Mouse (Mus musculus): Measurements from ENCODE around the gene Rpl37a. TPM values are rescaled to one million over a fixed set of nuclear protein-coding genes. Genes with fewer than 3 reads are reported as not detected.

Gene Rpl37a
- polyA plus RNA-seq, 1 experiment = not detected

GRCm38 (mm10) chr1:72728781-72729180 is 17.7 kb downstream of the Rpl37a start:
- Histone ChIP-seq H3K4me1 (ENCODE audit: control insufficient read depth, insufficient read depth, low read length) (no peaks in the 10 kb centered on the region), H3K27ac (ENCODE audit: insufficient read depth, low read depth, low read length) (no peak overlapping the region), H3K4me3 (ENCODE audit: insufficient read depth, low read depth, low read length) (no peak overlapping the region)
- 89% methylated on average over 4 of the region's 4 CpGs for WGBS
- TF ChIP-seq POLR2A (IDR thresholded peaks at IDR 0.05; ENCODE audit: insufficient read depth, low read depth, low read length) = no peak
- no peak for TF ChIP-seq CTCF (IDR thresholded peaks at IDR 0.05; ENCODE audit: insufficient read depth, low read depth, low read length)

DNA sequence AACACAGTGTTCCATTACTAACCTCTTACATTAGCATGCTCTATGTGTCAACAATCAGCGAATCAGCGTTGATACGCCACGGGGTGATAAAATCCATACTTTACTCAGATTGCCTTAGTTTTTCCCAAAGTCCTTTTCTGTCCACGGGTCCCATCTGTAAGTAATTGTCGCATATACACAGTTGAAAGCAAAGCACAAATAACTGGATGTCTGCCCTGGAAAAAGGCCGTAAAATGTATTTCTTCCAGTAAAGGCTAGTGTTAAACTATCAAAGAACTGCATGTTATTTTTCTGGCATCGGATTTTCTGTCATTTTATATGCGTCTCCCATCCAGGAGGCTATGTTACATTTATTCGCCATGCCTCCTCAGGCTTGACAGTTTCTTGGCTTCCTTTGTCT is 19.0 kb downstream of the Rpl37a start:
- WGBS = 86% methylated on average over 10 of the region's 10 CpGs
- Histone ChIP-seq H3K4me1 (ENCODE audit: control insufficient read depth, insufficient read depth, low read length) (no peaks in the 10 kb centered on the region), H3K4me3 (ENCODE audit: insufficient read depth, low read depth, low read length) (no peak overlapping the region), H3K27ac (ENCODE audit: insufficient read depth, low read depth, low read length) (no peak overlapping the region)
- no peak for TF ChIP-seq CTCF (IDR thresholded peaks at IDR 0.05; ENCODE audit: insufficient read depth, low read depth, low read length)
- TF ChIP-seq POLR2A (IDR thresholded peaks at IDR 0.05; ENCODE audit: insufficient read depth, low read depth, low read length) = no peak

DNA sequence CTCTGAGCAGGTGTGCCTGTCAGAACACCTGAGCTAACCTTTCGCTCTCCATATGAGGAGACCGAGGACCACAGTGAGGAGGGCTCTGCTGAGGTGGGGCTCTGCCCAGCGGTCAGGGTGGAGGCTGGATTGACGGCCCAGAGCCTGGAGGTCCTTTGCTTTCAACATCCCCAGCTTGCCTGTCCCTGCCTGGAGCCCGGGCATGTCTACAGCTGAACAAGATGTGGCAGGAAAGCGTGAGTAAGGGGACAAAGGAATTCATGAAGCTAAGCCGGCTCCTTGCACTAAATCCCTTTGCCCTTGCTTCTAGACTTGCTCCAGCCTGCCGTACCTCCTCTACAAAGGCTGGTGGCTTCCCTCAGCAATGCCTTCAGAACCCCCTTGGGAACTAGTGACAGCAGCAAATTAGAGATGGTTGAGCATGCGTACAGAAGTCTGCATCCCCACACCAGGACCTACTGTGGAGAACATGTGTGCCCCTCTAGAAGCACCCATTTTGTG is 22.2 kb downstream of the Rpl37a start:
- 92% methylated on average over 9 of the region's 9 CpGs for WGBS
- TF ChIP-seq POLR2A (IDR thresholded peaks at IDR 0.05; ENCODE audit: insufficient read depth, low read depth, low read length) = no peak
- TF ChIP-seq CTCF (IDR thresholded peaks at IDR 0.05; ENCODE audit: insufficient read depth, low read depth, low read length) = no peak

GRCm38 (mm10) chr1:72736397-72737125 is 25.5 kb downstream of the Rpl37a start:
- no peak overlapping the region for H3K4me3 ChIP-seq (ENCODE audit: insufficient read depth, low read depth, low read length)
- WGBS = 77% methylated on average over 13 of the region's 13 CpGs
- no peak overlapping the region for H3K27ac ChIP-seq (ENCODE audit: insufficient read depth, low read depth, low read length)
- TF ChIP-seq POLR2A (IDR thresholded peaks at IDR 0.05; ENCODE audit: insufficient read depth, low read depth, low read length) (no peak), CTCF (IDR thresholded peaks at IDR 0.05; ENCODE audit: insufficient read depth, low read depth, low read length) (no peak)
- peaks cover 14% of the 10 kb centered on the region; the same call in 1 of the 2 replicates for H3K4me1 ChIP-seq (ENCODE audit: control insufficient read depth, insufficient read depth, low read length)

More for the DNA sequence above, 22.2 kb downstream of the Rpl37a start:
- no peak overlapping the region for H3K27ac ChIP-seq (ENCODE audit: insufficient read depth, low read depth, low read length)
- no peak overlapping the region for H3K4me3 ChIP-seq (ENCODE audit: insufficient read depth, low read depth, low read length)
- no peaks in the 10 kb centered on the region for H3K4me1 ChIP-seq (ENCODE audit: control insufficient read depth, insufficient read depth, low read length)

DNA sequence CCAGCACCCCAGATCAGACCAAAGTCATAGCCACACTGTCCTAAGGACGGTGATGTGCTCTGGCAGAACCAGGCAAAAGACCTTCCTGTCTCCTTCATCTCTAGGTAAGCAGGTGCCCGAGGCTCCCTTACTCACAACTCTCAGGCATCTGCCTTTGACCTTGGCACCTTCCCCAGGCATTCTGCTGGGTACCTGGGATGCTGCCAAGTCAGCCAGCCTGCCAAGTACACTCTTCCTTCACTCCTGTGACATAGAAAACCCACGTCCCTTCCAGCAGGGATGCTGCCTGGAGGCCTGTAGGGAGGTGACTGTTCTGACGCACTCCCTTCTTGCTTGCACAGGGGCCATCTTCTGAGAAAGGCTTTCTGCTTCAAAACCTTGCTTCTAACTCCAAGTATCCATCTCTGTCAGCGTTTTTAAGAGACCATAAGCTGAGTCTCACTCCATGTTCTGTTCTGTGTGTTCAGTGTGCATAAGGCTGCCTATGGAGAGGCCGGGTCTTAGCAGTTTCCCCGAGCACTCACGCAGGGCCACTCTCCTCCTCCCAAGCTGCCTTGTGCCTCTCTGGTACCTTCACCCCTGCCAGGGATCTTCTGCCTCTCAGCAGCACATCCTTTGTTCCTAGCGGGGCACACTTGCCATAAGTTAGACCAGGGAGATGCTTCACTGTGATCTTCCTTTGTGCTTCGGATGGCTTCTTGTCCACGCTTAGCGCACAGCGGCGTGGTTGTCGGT is 28.0 kb downstream of the Rpl37a start:
- Histone ChIP-seq H3K4me3 (ENCODE audit: insufficient read depth, low read depth, low read length) (no peak overlapping the region), H3K4me1 (ENCODE audit: control insufficient read depth, insufficient read depth, low read length) (peaks cover 14% of the 10 kb centered on the region; the same call in 1 of the 2 replicates), H3K27ac (ENCODE audit: insufficient read depth, low read depth, low read length) (no peak overlapping the region)
- 47% methylated on average over 15 of the region's 15 CpGs for WGBS
- no peak for TF ChIP-seq POLR2A (IDR thresholded peaks at IDR 0.05; ENCODE audit: insufficient read depth, low read depth, low read length)
- no peak for TF ChIP-seq CTCF (IDR thresholded peaks at IDR 0.05; ENCODE audit: insufficient read depth, low read depth, low read length)

- 27% methylated on average over 10 of the region's 10 CpGs for WGBS
- no peak for TF ChIP-seq CTCF (IDR thresholded peaks at IDR 0.05; ENCODE audit: insufficient read depth, low read depth, low read length)
- TF ChIP-seq POLR2A (IDR thresholded peaks at IDR 0.05; ENCODE audit: insufficient read depth, low read depth, low read length) = no peak
- no peak overlapping the region for H3K27ac ChIP-seq (ENCODE audit: insufficient read depth, low read depth, low read length)
- no peak overlapping the region for H3K4me3 ChIP-seq (ENCODE audit: insufficient read depth, low read depth, low read length)
- H3K4me1 ChIP-seq (ENCODE audit: control insufficient read depth, insufficient read depth, low read length) = peaks cover 14% of the 10 kb centered on the region; the same call in 1 of the 2 replicates
Measured at GRCm38 (mm10) chr1:72739681-72740063, 28.6 kb downstream of the Rpl37a start.

DNA sequence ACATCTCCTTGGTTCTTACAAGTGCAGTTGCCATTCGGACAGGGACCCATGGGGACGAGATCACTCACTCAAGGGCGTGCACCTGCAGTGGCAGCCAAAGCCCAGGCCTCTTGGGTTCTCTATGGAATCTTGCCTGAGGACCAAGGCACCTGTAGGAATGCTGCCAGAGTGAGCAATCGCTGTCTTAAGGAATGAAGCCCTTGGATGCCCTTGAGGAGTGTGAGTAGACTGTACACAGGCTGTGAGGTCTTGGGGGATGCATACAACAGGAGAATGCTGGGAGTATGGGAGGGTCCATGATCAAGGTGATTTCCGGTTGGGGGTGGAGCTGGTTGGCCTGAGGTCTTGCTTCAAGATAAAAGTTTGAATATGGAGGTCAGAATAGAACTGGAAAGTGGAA is 30.3 kb downstream of the Rpl37a start:
- TF ChIP-seq POLR2A (IDR thresholded peaks at IDR 0.05; ENCODE audit: insufficient read depth, low read depth, low read length) (no peak), CTCF (IDR thresholded peaks at IDR 0.05; ENCODE audit: insufficient read depth, low read depth, low read length) (no peak)
- no peak overlapping the region for H3K27ac ChIP-seq (ENCODE audit: insufficient read depth, low read depth, low read length)
- H3K4me3 ChIP-seq (ENCODE audit: insufficient read depth, low read depth, low read length) = no peak overlapping the region
- WGBS = 94% methylated on average over 5 of the region's 5 CpGs
- peaks cover 14% of the 10 kb centered on the region; the same call in 1 of the 2 replicates for H3K4me1 ChIP-seq (ENCODE audit: control insufficient read depth, insufficient read depth, low read length)

DNA sequence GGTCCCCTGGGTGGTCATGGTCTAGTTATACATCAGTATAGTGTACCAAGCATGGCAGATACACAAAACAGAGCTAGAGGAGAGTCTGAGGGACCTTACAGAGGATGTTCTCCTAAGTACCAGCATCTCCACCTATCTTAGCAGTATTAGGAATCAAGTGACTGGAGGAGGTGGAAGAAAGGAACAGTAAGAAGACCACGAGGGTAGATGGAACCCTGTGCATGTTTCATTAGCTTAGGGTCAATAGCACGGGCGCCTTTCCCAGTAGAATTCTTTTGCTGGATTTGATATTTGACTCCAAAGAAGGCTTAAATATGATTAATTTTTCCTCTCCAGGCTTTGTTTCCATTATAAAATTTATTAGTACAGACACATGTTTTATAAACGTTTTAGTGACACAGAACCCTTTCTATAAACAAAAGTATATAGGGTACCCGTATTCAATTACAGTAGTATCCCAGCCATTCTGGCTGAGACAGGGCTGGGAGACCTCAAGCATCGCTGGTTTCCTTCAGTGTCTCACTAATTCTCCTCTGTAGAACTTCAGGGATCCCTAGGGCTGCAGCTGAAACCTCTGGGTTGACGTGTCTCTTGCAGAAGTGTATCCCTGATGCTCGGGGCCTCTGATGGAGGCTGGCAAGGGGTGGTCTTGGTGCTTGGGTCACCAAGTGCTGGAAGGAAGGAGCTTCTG is 33.9 kb downstream of the Rpl37a start:
- TF ChIP-seq CTCF (IDR thresholded peaks at IDR 0.05; ENCODE audit: insufficient read depth, low read depth, low read length) = no peak
- TF ChIP-seq POLR2A (IDR thresholded peaks at IDR 0.05; ENCODE audit: insufficient read depth, low read depth, low read length) = no peak
- 86% methylated on average over 8 of the region's 8 CpGs for WGBS
- peaks cover 2% of the 10 kb centered on the region; the same call in 1 of the 2 replicates for H3K4me1 ChIP-seq (ENCODE audit: control insufficient read depth, insufficient read depth, low read length)
- H3K27ac ChIP-seq (ENCODE audit: insufficient read depth, low read depth, low read length) = no peak overlapping the region
- H3K4me3 ChIP-seq (ENCODE audit: insufficient read depth, low read depth, low read length) = no peak overlapping the region
